Mouse (Mus musculus): ENCODE measurements around the gene Btrc. TPM values are rescaled to one million over a fixed set of nuclear protein-coding genes. Genes with fewer than 3 reads are reported as not detected.
"Not testable (repeated sequence)": the region's sequence is repeated elsewhere in the genome, so short reads cannot be mapped to it uniquely, and the experiment has no call there.

The Btrc gene
- polyA plus RNA-seq, 1 experiment from 2014 or later: 49.1 TPM

- H3K4me1 ChIP-seq: peaks cover 19% of the 10 kb centered on the region
- H3K4me3 ChIP-seq; H3K36me3 ChIP-seq; H3K4me2 ChIP-seq; H3K27me3 ChIP-seq (replicated peaks); H3K27ac ChIP-seq; H3K9me3 ChIP-seq (replicated peaks); ATAC-seq; H3K9ac ChIP-seq: not testable (repeated sequence)
- 70% methylated on average over 5 of the region's 6 CpGs for WGBS (ENCODE audit: insufficient replicate concordance)
Measured at GRCm38 (mm10) chr19:45356868-45357267, 6.7 kb upstream of the Btrc start.

GRCm38 (mm10) chr19:45360486-45360885 is 3.0 kb upstream of the Btrc start:
- Histone ChIP-seq H3K4me2 (peak overlapping the region; percentile 28; the same call in 1 of the 2 replicates), H3K27ac (peak overlapping the region; percentile 66), H3K9me3 (replicated peaks) (no peaks in the 10 kb centered on the region), H3K4me1 (peaks cover 39% of the 10 kb centered on the region), H3K9ac (no peak overlapping the region), H3K27me3 (replicated peaks) (peaks cover 8% of the 10 kb centered on the region; the same call in 1 of the 2 replicates), H3K36me3 (no peaks in the 10 kb centered on the region), H3K4me3 (no peak overlapping the region)
- ATAC-seq: peak; percentile 46

- peaks cover 10% of the 10 kb centered on the region; the same call in 1 of the 2 replicates for H3K36me3 ChIP-seq
- H3K9me3 ChIP-seq (replicated peaks): no peaks in the 10 kb centered on the region
- H3K27me3 ChIP-seq (replicated peaks): 0 out of 2 replicates have a peak, but pooled peaks cover 4% of the 10 kb centered on the region
- peaks cover 47% of the 10 kb centered on the region for H3K4me1 ChIP-seq
- ATAC-seq: peak; percentile 8; the same call in 1 of the 2 replicates
- H3K27ac ChIP-seq: peak overlapping the region; percentile 81
- H3K9ac ChIP-seq: peak overlapping the region; percentile 89
- H3K4me3 ChIP-seq: peak overlapping the region; percentile 82
- H3K4me2 ChIP-seq: peak overlapping the region; percentile 80
- WGBS (ENCODE audit: insufficient replicate concordance): under 1% methylated on average over 20 of the region's 20 CpGs
Measured at GRCm38 (mm10) chr19:45363933-45364391, 428 bp downstream of the Btrc start.

- Histone ChIP-seq H3K4me2 (no peak overlapping the region), H3K9me3 (replicated peaks) (no peaks in the 10 kb centered on the region), H3K9ac (no peak overlapping the region), H3K4me3 (no peak overlapping the region), H3K36me3 (peaks cover 10% of the 10 kb centered on the region; the same call in 1 of the 2 replicates), H3K27me3 (replicated peaks) (no peaks in the 10 kb centered on the region), H3K27ac (no peak overlapping the region; the same call in 1 of the 2 replicates), H3K4me1 (peaks cover 30% of the 10 kb centered on the region)
- WGBS (ENCODE audit: insufficient replicate concordance): 82% methylated on average over 7 of the region's 7 CpGs
- no peak for ATAC-seq
Measured at GRCm38 (mm10) chr19:45366651-45367050, 3.1 kb downstream of the Btrc start.

- peaks cover 17% of the 10 kb centered on the region for H3K36me3 ChIP-seq
- not testable (repeated sequence) for H3K4me1 ChIP-seq; H3K9ac ChIP-seq; H3K27ac ChIP-seq; H3K27me3 ChIP-seq (replicated peaks); H3K4me3 ChIP-seq; ATAC-seq; H3K4me2 ChIP-seq; H3K9me3 ChIP-seq (replicated peaks)
- 83% methylated on average over 10 of the region's 10 CpGs for WGBS (ENCODE audit: insufficient replicate concordance)
Measured at GRCm38 (mm10) chr19:45384815-45385214, 21.3 kb downstream of the Btrc start.

GRCm38 (mm10) chr19:45388551-45388950 is 25.0 kb downstream of the Btrc start:
- 76% methylated on average over 6 of the region's 6 CpGs for WGBS (ENCODE audit: insufficient replicate concordance)
- no peaks in the 10 kb centered on the region for H3K4me1 ChIP-seq
- peaks cover 17% of the 10 kb centered on the region for H3K36me3 ChIP-seq
- no peaks in the 10 kb centered on the region for H3K27me3 ChIP-seq (replicated peaks)
- H3K4me3 ChIP-seq: no peak overlapping the region
- H3K27ac ChIP-seq: no peak overlapping the region
- H3K9ac ChIP-seq: no peak overlapping the region
- no peak overlapping the region for H3K4me2 ChIP-seq
- no peaks in the 10 kb centered on the region for H3K9me3 ChIP-seq (replicated peaks)
- ATAC-seq: no peak

GRCm38 (mm10) chr19:45394078-45394477 is 30.5 kb downstream of the Btrc start:
- no peaks in the 10 kb centered on the region for H3K27me3 ChIP-seq (replicated peaks)
- no peak overlapping the region for H3K4me2 ChIP-seq
- WGBS (ENCODE audit: insufficient replicate concordance): 78% methylated on average over 7 of the region's 7 CpGs
- H3K4me3 ChIP-seq: no peak overlapping the region
- no peaks in the 10 kb centered on the region for H3K4me1 ChIP-seq
- no peaks in the 10 kb centered on the region for H3K9me3 ChIP-seq (replicated peaks)
- peaks cover 9% of the 10 kb centered on the region for H3K36me3 ChIP-seq
- no peak for ATAC-seq
- no peak overlapping the region for H3K9ac ChIP-seq
- H3K27ac ChIP-seq: no peak overlapping the region

- ATAC-seq: no peak
- 50% methylated on average over 2 of the region's 2 CpGs for WGBS (ENCODE audit: insufficient replicate concordance)
- H3K4me3 ChIP-seq: no peak overlapping the region
- H3K36me3 ChIP-seq: peaks cover 3% of the 10 kb centered on the region; the same call in 1 of the 2 replicates
- H3K27me3 ChIP-seq (replicated peaks): no peaks in the 10 kb centered on the region
- H3K4me2 ChIP-seq: no peak overlapping the region
- no peaks in the 10 kb centered on the region for H3K9me3 ChIP-seq (replicated peaks)
- H3K9ac ChIP-seq: no peak overlapping the region
- no peak overlapping the region for H3K27ac ChIP-seq
- 0 out of 2 replicates have a peak, but pooled peaks cover 4% of the 10 kb centered on the region for H3K4me1 ChIP-seq
Measured at GRCm38 (mm10) chr19:45411000-45411399, 47.5 kb downstream of the Btrc start.

GRCm38 (mm10) chr19:45412694-45413093 is 49.2 kb downstream of the Btrc start:
- H3K9me3 ChIP-seq (replicated peaks): no peaks in the 10 kb centered on the region
- H3K9ac ChIP-seq: no peak overlapping the region
- WGBS (ENCODE audit: insufficient replicate concordance): 82% methylated on average over 3 of the region's 3 CpGs
- ATAC-seq: no peak
- H3K36me3 ChIP-seq: peaks cover 3% of the 10 kb centered on the region; the same call in 1 of the 2 replicates
- H3K27ac ChIP-seq: no peak overlapping the region
- no peak overlapping the region for H3K4me2 ChIP-seq
- no peak overlapping the region for H3K4me3 ChIP-seq
- H3K27me3 ChIP-seq (replicated peaks): no peaks in the 10 kb centered on the region
- peaks cover 7% of the 10 kb centered on the region; the same call in 1 of the 2 replicates for H3K4me1 ChIP-seq

- WGBS (ENCODE audit: insufficient replicate concordance): 70% methylated on average over 3 of the region's 3 CpGs
Measured at GRCm38 (mm10) chr19:45413966-45414365, 50.4 kb downstream of the Btrc start.

GRCm38 (mm10) chr19:45417601-45418000 is 54.1 kb downstream of the Btrc start:
- Histone ChIP-seq H3K9me3 (replicated peaks) (no peaks in the 10 kb centered on the region), H3K27me3 (replicated peaks) (no peaks in the 10 kb centered on the region), H3K4me3 (no peak overlapping the region), H3K27ac (no peak overlapping the region), H3K9ac (no peak overlapping the region), H3K4me2 (no peak overlapping the region), H3K36me3 (peaks cover 3% of the 10 kb centered on the region; the same call in 1 of the 2 replicates), H3K4me1 (peaks cover 7% of the 10 kb centered on the region; the same call in 1 of the 2 replicates)
- ATAC-seq: no peak

More at GRCm38 (mm10) chr19:45413966-45414365, 50.4 kb downstream of the Btrc start:
- H3K4me1 ChIP-seq: peaks cover 7% of the 10 kb centered on the region; the same call in 1 of the 2 replicates
- H3K4me3 ChIP-seq: no peak overlapping the region
- no peak overlapping the region for H3K4me2 ChIP-seq
- no peaks in the 10 kb centered on the region for H3K27me3 ChIP-seq (replicated peaks)
- peaks cover 3% of the 10 kb centered on the region; the same call in 1 of the 2 replicates for H3K36me3 ChIP-seq
- H3K27ac ChIP-seq: no peak overlapping the region
- ATAC-seq: no peak
- H3K9me3 ChIP-seq (replicated peaks): no peaks in the 10 kb centered on the region
- no peak overlapping the region for H3K9ac ChIP-seq

- no peak overlapping the region for H3K27ac ChIP-seq
- H3K4me2 ChIP-seq: no peak overlapping the region
- ATAC-seq: no peak
- 81% methylated on average over 7 of the region's 7 CpGs for WGBS (ENCODE audit: insufficient replicate concordance)
- no peak overlapping the region for H3K4me3 ChIP-seq
- no peak overlapping the region for H3K9ac ChIP-seq
- H3K36me3 ChIP-seq: peaks cover 13% of the 10 kb centered on the region
- H3K9me3 ChIP-seq (replicated peaks): no peaks in the 10 kb centered on the region
- 0 out of 2 replicates have a peak, but pooled peaks cover 4% of the 10 kb centered on the region for H3K4me1 ChIP-seq
- H3K27me3 ChIP-seq (replicated peaks): no peaks in the 10 kb centered on the region
Measured at GRCm38 (mm10) chr19:45422276-45422675, 58.7 kb downstream of the Btrc start.

GRCm38 (mm10) chr19:45428146-45428545 is 64.6 kb downstream of the Btrc start:
- Histone ChIP-seq H3K4me2 (no peak overlapping the region), H3K4me3 (no peak overlapping the region), H3K4me1 (no peaks in the 10 kb centered on the region), H3K27me3 (replicated peaks) (no peaks in the 10 kb centered on the region), H3K27ac (no peak overlapping the region), H3K36me3 (peaks cover 13% of the 10 kb centered on the region), H3K9me3 (replicated peaks) (no peaks in the 10 kb centered on the region), H3K9ac (no peak overlapping the region)
- ATAC-seq: no peak
- 37% methylated on average over 4 of the region's 4 CpGs for WGBS (ENCODE audit: insufficient replicate concordance)
